Mouse (Mus musculus) gastrocnemius, postnatal 4 days (tissue): ENCODE measurements around the gene Insl5. TPM values are rescaled to one million over a fixed set of nuclear protein-coding genes. Genes with fewer than 3 reads are reported as not detected.

ENCODE experiments used
- DNase-seq, 2 experiments: peaks; one replicate each; pipeline ENCODE4 v3.0.0; 2021 to 2022; ENCODE audit warnings: low spot score in 2 of 2, mixed read lengths in 2 of 2
- long read RNA-seq, 2 experiments: library from polyadenylated mRNA; stranded (forward); transcript quantifications; one replicate each; pipeline ENCODE4 v2.0.0; 2021
- total RNA-seq, 2 experiments: library from RNA; stranded (reverse); gene quantifications; 2 replicates each; pipeline ENCODE4 v1.2.3; 2021

Gene Insl5
- total RNA-seq: not detected
- long read RNA-seq, experiment 1: 0 reads
- long read RNA-seq, experiment 2: 0 reads

GRCm38 (mm10) chr4:103026621-103027020 is at the start of gene Insl5:
Gene Insl5 (minus strand): TSS chr4:103026842.
- DNase-seq: no peak

GRCm38 (mm10) chr4:103070631-103071030 is 44.0 kb upstream of the Insl5 start:
- no peak for DNase-seq

GRCm38 (mm10) chr4:103067906-103068655 is 41.4 kb upstream of the Insl5 start:
- DNase-seq: no peak

GRCm38 (mm10) chr4:103064976-103065375 is 38.3 kb upstream of the Insl5 start:
- no peak for DNase-seq

- no peak for DNase-seq
Measured at GRCm38 (mm10) chr4:103064421-103064820, 37.8 kb upstream of the Insl5 start.

- no peak for DNase-seq
Measured at GRCm38 (mm10) chr4:103056909-103057308, 30.3 kb upstream of the Insl5 start.

GRCm38 (mm10) chr4:103048046-103048445 is 21.4 kb upstream of the Insl5 start:
- DNase-seq: no peak

GRCm38 (mm10) chr4:103042997-103043396 is 16.4 kb upstream of the Insl5 start:
- no peak for DNase-seq

GRCm38 (mm10) chr4:103039838-103040191 is 13.2 kb upstream of the Insl5 start:
- DNase-seq: no peak

GRCm38 (mm10) chr4:103039103-103039837 is 12.6 kb upstream of the Insl5 start:
- no peak for DNase-seq

GRCm38 (mm10) chr4:103028177-103029088 is 1.8 kb upstream of the Insl5 start:
- no peak for DNase-seq

- DNase-seq: no peak
Measured at GRCm38 (mm10) chr4:103027745-103028144, 1.1 kb upstream of the Insl5 start.

- no peak for DNase-seq
Measured at GRCm38 (mm10) chr4:103013490-103013889, 13.2 kb downstream of the Insl5 start.

GRCm38 (mm10) chr4:103011823-103012222 is 14.8 kb downstream of the Insl5 start:
- no peak for DNase-seq

- DNase-seq: no peak
Measured at GRCm38 (mm10) chr4:103010734-103011133, 15.9 kb downstream of the Insl5 start.

GRCm38 (mm10) chr4:103006943-103007418 is 19.7 kb downstream of the Insl5 start:
- DNase-seq: no peak

- DNase-seq: no peak
Measured at GRCm38 (mm10) chr4:103006266-103006665, 20.4 kb downstream of the Insl5 start.

- no peak for DNase-seq
Measured at GRCm38 (mm10) chr4:103005190-103005945, 21.3 kb downstream of the Insl5 start.

- no peak for DNase-seq
Measured at GRCm38 (mm10) chr4:103004681-103005080, 22.0 kb downstream of the Insl5 start.

GRCm38 (mm10) chr4:102991685-102992084 is 35.0 kb downstream of the Insl5 start:
- DNase-seq: no peak
